Mouse (Mus musculus) neural tube, embryonic 15.5 days (tissue): ENCODE results near the gene Epx. TPM values are rescaled to one million over a fixed set of nuclear protein-coding genes. Genes with fewer than 3 reads are reported as not detected.
"Not testable (repeated sequence)": the region's sequence is repeated elsewhere in the genome, so short reads cannot be mapped to it uniquely, and the experiment has no call there.

Source experiments
- ATAC-seq: fragments of 200-750 bp; cut with Nextera tagmentation; 2 replicates; pipeline ENCODE4 v1.8.0; 2017; ENCODE audit warnings: mild to moderate bottlenecking, moderate TSS enrichment, moderate library complexity; ENCODE audit not compliant: low FRiP score
- H3K27ac ChIP-seq: fragments of 300-500 bp; sonication (generic); replicated peaks from 2 replicates; pipeline ENCODE4 v1.5.1; 2015; ENCODE audit warnings: mild to moderate bottlenecking, inconsistent platforms
- H3K27me3 ChIP-seq: fragments of 300-500 bp; sonication (generic); replicated peaks from 2 replicates; pipeline ENCODE4 v1.6.1; 2015; ENCODE audit warnings: inconsistent platforms
- H3K36me3 ChIP-seq: fragments of 300-500 bp; sonication (generic); 2 replicates; pipeline ENCODE4 v1.6.1; 2015; ENCODE audit warnings: inconsistent platforms
- H3K4me1 ChIP-seq: fragments of 300-500 bp; sonication (generic); 2 replicates; pipeline ENCODE4 v1.6.1; 2015; ENCODE audit warnings: inconsistent platforms
- H3K4me2 ChIP-seq: fragments of 300-500 bp; sonication (generic); 2 replicates; pipeline ENCODE4 v1.6.1; 2015; ENCODE audit warnings: inconsistent platforms, mild to moderate bottlenecking, moderate library complexity
- H3K4me3 ChIP-seq: fragments of 300-500 bp; sonication (generic); replicated peaks from 2 replicates; pipeline ENCODE4 v1.5.1; 2015; ENCODE audit warnings: mild to moderate bottlenecking, inconsistent platforms
- H3K9ac ChIP-seq: fragments of 300-500 bp; sonication (generic); replicated peaks from 2 replicates; pipeline ENCODE4 v1.6.1; 2015; ENCODE audit warnings: mild to moderate bottlenecking, inconsistent platforms
- H3K9me3 ChIP-seq: fragments of 300-500 bp; sonication (generic); replicated peaks from 2 replicates; pipeline ENCODE4 v1.6.1; 2016; ENCODE audit warnings: inconsistent platforms
- WGBS: fragments of 180-500 bp; shearing (Covaris S2); methylation state at CpG from one replicate; pipeline ENCODE4 v1.1.7; 2015; ENCODE audit warnings: mixed read lengths; 5-methylcytosine and 5-hydroxymethylcytosine counted together
- polyA plus RNA-seq: library from polyadenylated mRNA; unstranded; fragments of >200 nt; fragmentation: Nextera tagmentation; extraction: Ambion mirVana; gene quantifications from 2 replicates; pipeline ENCODE4 v1.2.1, GENCODE M21; 2015

Gene Epx
- polyA plus RNA-seq, 1 experiment from 2014 or later, result 0.42 TPM

GRCm38 (mm10) chr11:87866891-87867290, 8.4 kb downstream of the Epx start:
- H3K9ac ChIP-seq, H3K27me3 ChIP-seq, ATAC-seq, H3K4me3 ChIP-seq, H3K4me1 ChIP-seq, H3K27ac ChIP-seq, H3K4me2 ChIP-seq, H3K9me3 ChIP-seq, H3K36me3 ChIP-seq: not testable (repeated sequence)
- WGBS, result 86% methylated on average over 1 of the region's 2 CpGs

- peaks cover 11% of the 10 kb centered on the region for H3K36me3 ChIP-seq
- H3K27ac ChIP-seq, result no peak overlapping the region
- no peaks in the 10 kb centered on the region for H3K9me3 ChIP-seq
- no peak overlapping the region for H3K4me3 ChIP-seq
- ATAC-seq, result no peak
- H3K4me1 ChIP-seq, result no peaks in the 10 kb centered on the region
- no peak overlapping the region for H3K9ac ChIP-seq
- H3K27me3 ChIP-seq, result no peaks in the 10 kb centered on the region
- 92% methylated on average over 13 of the region's 13 CpGs for WGBS
- H3K4me2 ChIP-seq, result no peak overlapping the region
Measured at GRCm38 (mm10) chr11:87862805-87863204, 12.5 kb downstream of the Epx start.

- H3K4me3 ChIP-seq, result no peak overlapping the region
- H3K4me1 ChIP-seq, result no peaks in the 10 kb centered on the region
- H3K27me3 ChIP-seq, result no peaks in the 10 kb centered on the region
- H3K9me3 ChIP-seq, result no peaks in the 10 kb centered on the region
- H3K4me2 ChIP-seq, result no peak overlapping the region
- H3K9ac ChIP-seq, result no peak overlapping the region
- WGBS, result 72% methylated on average over 9 of the region's 9 CpGs
- H3K36me3 ChIP-seq, result peaks cover 16% of the 10 kb centered on the region
- no peak overlapping the region for H3K27ac ChIP-seq
- no peak for ATAC-seq
Measured at GRCm38 (mm10) chr11:87860426-87860825, 14.9 kb downstream of the Epx start.

- 94% methylated on average over 11 of the region's 11 CpGs for WGBS
Measured at GRCm38 (mm10) chr11:87859273-87859672, 16.1 kb downstream of the Epx start.

GRCm38 (mm10) chr11:87854550-87854949, 20.8 kb downstream of the Epx start:
- Histone ChIP-seq H3K4me1 (peaks cover 14% of the 10 kb centered on the region), H3K9me3 (no peaks in the 10 kb centered on the region), H3K27ac (no peak overlapping the region), H3K36me3 (peaks cover 8% of the 10 kb centered on the region; the same call in 1 of the 2 replicates), H3K4me2 (no peak overlapping the region), H3K4me3 (no peak overlapping the region), H3K27me3 (no peaks in the 10 kb centered on the region), H3K9ac (no peak overlapping the region)
- WGBS, result 93% methylated on average over 7 of the region's 7 CpGs
- ATAC-seq, result no peak

More at GRCm38 (mm10) chr11:87859273-87859672, 16.1 kb downstream of the Epx start:
- no peak overlapping the region for H3K9ac ChIP-seq
- no peaks in the 10 kb centered on the region for H3K4me1 ChIP-seq
- H3K9me3 ChIP-seq, result no peaks in the 10 kb centered on the region
- H3K36me3 ChIP-seq, result peaks cover 16% of the 10 kb centered on the region
- no peak overlapping the region for H3K4me3 ChIP-seq
- ATAC-seq, result no peak
- no peaks in the 10 kb centered on the region for H3K27me3 ChIP-seq
- no peak overlapping the region for H3K4me2 ChIP-seq
- H3K27ac ChIP-seq, result no peak overlapping the region

GRCm38 (mm10) chr11:87853597-87853954, 21.8 kb downstream of the Epx start:
- ATAC-seq, result peak; percentile 56
- Histone ChIP-seq H3K9me3 (no peaks in the 10 kb centered on the region), H3K9ac (peak overlapping the region; percentile 55), H3K27ac (peak overlapping the region; percentile 86), H3K27me3 (no peaks in the 10 kb centered on the region), H3K4me1 (peaks cover 14% of the 10 kb centered on the region), H3K4me3 (peak overlapping the region; percentile 68), H3K36me3 (peaks cover 8% of the 10 kb centered on the region; the same call in 1 of the 2 replicates), H3K4me2 (peak overlapping the region; percentile 87)
- 28% methylated on average over 8 of the region's 8 CpGs for WGBS

- Histone ChIP-seq H3K4me3 (peak within 1 kb of the TSS; percentile 68), H3K4me2 (peak within 1 kb of the TSS; percentile 87), H3K27me3 (no peaks in the 10 kb centered on the region), H3K9me3 (no peaks in the 10 kb centered on the region), H3K27ac (peak within 1 kb of the TSS; percentile 86), H3K9ac (peak within 1 kb of the TSS; percentile 55), H3K36me3 (peaks cover 6% of the 10 kb centered on the region; the same call in 1 of the 2 replicates), H3K4me1 (peaks cover 14% of the 10 kb centered on the region)
- 5% methylated on average over 40 of the region's 40 CpGs for WGBS
- peak; percentile 94 for ATAC-seq
Measured at GRCm38 (mm10) chr11:87852690-87853596, 22.4 kb downstream of the Epx start, which contains the start of gene Mks1. Gene Mks1 (plus strand): TSS chr11:87853215.

- ATAC-seq, result no peak
- no peak overlapping the region for H3K27ac ChIP-seq
- 74% methylated on average over 6 of the region's 6 CpGs for WGBS
Measured at GRCm38 (mm10) chr11:87847884-87848283, 27.5 kb downstream of the Epx start.

GRCm38 (mm10) chr11:87846968-87847600, 28.3 kb downstream of the Epx start:
- Histone ChIP-seq H3K27ac (no peak overlapping the region), H3K4me2 (no peak overlapping the region), H3K27me3 (no peaks in the 10 kb centered on the region), H3K4me3 (no peak overlapping the region), H3K9me3 (no peaks in the 10 kb centered on the region), H3K36me3 (no peaks in the 10 kb centered on the region), H3K4me1 (no peaks in the 10 kb centered on the region), H3K9ac (no peak overlapping the region)
- ATAC-seq, result no peak
- whole genome bisulfite sequencing, result 86% methylated on average over 12 of the region's 12 CpGs

More at GRCm38 (mm10) chr11:87847884-87848283, 27.5 kb downstream of the Epx start:
- no peak overlapping the region for H3K9ac ChIP-seq
- no peaks in the 10 kb centered on the region for H3K36me3 ChIP-seq
- no peak overlapping the region for H3K4me2 ChIP-seq
- H3K4me1 ChIP-seq, result peaks cover 5% of the 10 kb centered on the region
- H3K9me3 ChIP-seq, result no peaks in the 10 kb centered on the region
- no peaks in the 10 kb centered on the region for H3K27me3 ChIP-seq
- no peak overlapping the region for H3K4me3 ChIP-seq

GRCm38 (mm10) chr11:87841436-87841835, 33.9 kb downstream of the Epx start:
- Histone ChIP-seq H3K9me3 (no peaks in the 10 kb centered on the region), H3K27ac (no peak overlapping the region), H3K4me1 (no peaks in the 10 kb centered on the region), H3K27me3 (no peaks in the 10 kb centered on the region), H3K9ac (no peak overlapping the region), H3K4me3 (no peak overlapping the region), H3K4me2 (no peak overlapping the region), H3K36me3 (no peaks in the 10 kb centered on the region)
- no peak for ATAC-seq
- 87% methylated on average over 3 of the region's 3 CpGs for WGBS

GRCm38 (mm10) chr11:87840676-87841075, 34.7 kb downstream of the Epx start:
- Histone ChIP-seq H3K27me3 (no peaks in the 10 kb centered on the region), H3K4me2 (no peak overlapping the region), H3K4me3 (no peak overlapping the region), H3K4me1 (no peaks in the 10 kb centered on the region), H3K9ac (no peak overlapping the region), H3K9me3 (no peaks in the 10 kb centered on the region), H3K27ac (no peak overlapping the region), H3K36me3 (no peaks in the 10 kb centered on the region)
- no peak for ATAC-seq
- WGBS, result 90% methylated on average over 8 of the region's 8 CpGs
